Mouse (Mus musculus) embryonic facial prominence, embryonic 10.5 days (tissue): ENCODE data around the gene Gdpgp1. TPM values are rescaled to one million over a fixed set of nuclear protein-coding genes. Genes with fewer than 3 reads are reported as not detected.

Source experiments
- DNase-seq: peaks from one replicate; pipeline ENCODE4 v3.0.0-alpha.2; 2017; ENCODE audit warnings: low spot score
- H3K27ac ChIP-seq: fragments of 300-500 bp; sonication (generic); replicated peaks from 2 replicates; pipeline ENCODE4 v1.5.1; 2016; ENCODE audit warnings: mild to moderate bottlenecking
- H3K27me3 ChIP-seq: fragments of 300-500 bp; sonication (generic); replicated peaks from 2 replicates; pipeline ENCODE4 v1.6.1; 2016; ENCODE audit warnings: low read depth, mild to moderate bottlenecking; ENCODE audit not compliant: poor library complexity, severe bottlenecking
- H3K36me3 ChIP-seq: fragments of 300-500 bp; sonication (generic); replicated peaks from 2 replicates; pipeline ENCODE4 v1.6.1; 2016; ENCODE audit warnings: mild to moderate bottlenecking, moderate library complexity
- H3K4me1 ChIP-seq: fragments of 300-500 bp; sonication (generic); 2 replicates; pipeline ENCODE4 v1.6.1; 2016
- H3K4me3 ChIP-seq: fragments of 300-500 bp; sonication (generic); 2 replicates; pipeline ENCODE4 v1.5.1; 2016; ENCODE audit warnings: mild to moderate bottlenecking, moderate library complexity
- H3K9me3 ChIP-seq: fragments of 300-500 bp; sonication (generic); 2 replicates; pipeline ENCODE4 v1.6.1; 2016; ENCODE audit warnings: mild to moderate bottlenecking
- WGBS: fragments of 180-500 bp; shearing (Covaris S2); methylation state at CpG from one replicate; pipeline ENCODE4 v1.1.7; 2016; 5-methylcytosine and 5-hydroxymethylcytosine counted together
- polyA plus RNA-seq: library from polyadenylated mRNA; unstranded; fragments of >200 nt; fragmentation: Nextera tagmentation; extraction: Ambion mirVana; gene quantifications from 2 replicates; pipeline ENCODE4 v1.2.1, GENCODE M21; 2016

Gene Gdpgp1
- polyA plus RNA-seq, 1 experiment from 2014 or later = 6.6 TPM

GRCm38 (mm10) chr7:80246148-80246721 lies 13.6 kb downstream of the Gdpgp1 start, which contains the start of gene Ttll13:
Gene Ttll13 (plus strand): TSS chr7:80246376.
- Histone ChIP-seq H3K27me3 (no peaks in the 10 kb centered on the region), H3K27ac (peak within 1 kb of the TSS; percentile 86), H3K4me3 (peak within 1 kb of the TSS; percentile 67), H3K36me3 (peaks cover 3% of the 10 kb centered on the region; the same call in 1 of the 2 replicates), H3K4me1 (peaks cover 18% of the 10 kb centered on the region), H3K9me3 (no peaks in the 10 kb centered on the region)
- peak; percentile 98 for DNase-seq
- WGBS = under 1% methylated on average over 48 of the region's 48 CpGs

- no peak for DNase-seq
- Histone ChIP-seq H3K4me1 (peaks cover 18% of the 10 kb centered on the region), H3K36me3 (no peaks in the 10 kb centered on the region), H3K4me3 (peak overlapping the region; percentile 67), H3K9me3 (no peaks in the 10 kb centered on the region), H3K27me3 (no peaks in the 10 kb centered on the region), H3K27ac (no peak overlapping the region)
- 66% methylated on average over 7 of the region's 7 CpGs for WGBS
These were observed 14.2 kb downstream of the Gdpgp1 start for GRCm38 (mm10) chr7:80246859-80247258.

- peaks cover 13% of the 10 kb centered on the region; the same call in 1 of the 2 replicates for H3K27me3 ChIP-seq
- no peak for DNase-seq
- no peak overlapping the region for H3K27ac ChIP-seq
- no peaks in the 10 kb centered on the region for H3K9me3 ChIP-seq
- H3K36me3 ChIP-seq = no peaks in the 10 kb centered on the region
- WGBS = 80% methylated on average over 7 of the region's 7 CpGs
- H3K4me1 ChIP-seq = peaks cover 9% of the 10 kb centered on the region
- no peak overlapping the region for H3K4me3 ChIP-seq
These were observed 19.8 kb downstream of the Gdpgp1 start for GRCm38 (mm10) chr7:80252437-80252836.

GRCm38 (mm10) chr7:80252886-80253285 lies 20.2 kb downstream of the Gdpgp1 start:
- H3K27ac ChIP-seq = no peak overlapping the region
- no peak for DNase-seq
- WGBS = 86% methylated on average over 11 of the region's 11 CpGs

GRCm38 (mm10) chr7:80255981-80256380 lies 23.3 kb downstream of the Gdpgp1 start:
- peaks cover 8% of the 10 kb centered on the region for H3K4me1 ChIP-seq
- H3K9me3 ChIP-seq = no peaks in the 10 kb centered on the region
- H3K27me3 ChIP-seq = peaks cover 35% of the 10 kb centered on the region
- 82% methylated on average over 2 of the region's 2 CpGs for WGBS
- H3K27ac ChIP-seq = no peak overlapping the region
- no peaks in the 10 kb centered on the region for H3K36me3 ChIP-seq
- DNase-seq = no peak
- no peak overlapping the region for H3K4me3 ChIP-seq

More at GRCm38 (mm10) chr7:80252886-80253285, 20.2 kb downstream of the Gdpgp1 start:
- H3K36me3 ChIP-seq = no peaks in the 10 kb centered on the region
- peaks cover 9% of the 10 kb centered on the region for H3K4me1 ChIP-seq
- peaks cover 18% of the 10 kb centered on the region; the same call in 1 of the 2 replicates for H3K27me3 ChIP-seq
- no peak overlapping the region for H3K4me3 ChIP-seq
- H3K9me3 ChIP-seq = no peaks in the 10 kb centered on the region

GRCm38 (mm10) chr7:80257706-80258105 lies 25.0 kb downstream of the Gdpgp1 start:
- H3K36me3 ChIP-seq = no peaks in the 10 kb centered on the region
- H3K4me3 ChIP-seq = no peak overlapping the region
- no peak for DNase-seq
- peaks cover 17% of the 10 kb centered on the region for H3K4me1 ChIP-seq
- H3K27me3 ChIP-seq = peaks cover 35% of the 10 kb centered on the region
- no peaks in the 10 kb centered on the region for H3K9me3 ChIP-seq
- WGBS = 73% methylated on average over 2 of the region's 2 CpGs
- no peak overlapping the region for H3K27ac ChIP-seq

GRCm38 (mm10) chr7:80260625-80261371 lies 28.1 kb downstream of the Gdpgp1 start, which contains the start of gene Ngrn:
Gene Ngrn (plus strand): TSS chr7:80261215.
- peaks cover 28% of the 10 kb centered on the region for H3K36me3 ChIP-seq
- 25% methylated on average over 40 of the region's 40 CpGs for WGBS
- DNase-seq = peak; percentile 88
- peak within 1 kb of the TSS; percentile 89 for H3K27ac ChIP-seq
- H3K4me1 ChIP-seq = peaks cover 17% of the 10 kb centered on the region
- peak within 1 kb of the TSS; percentile 75 for H3K4me3 ChIP-seq
- peaks cover 31% of the 10 kb centered on the region for H3K27me3 ChIP-seq
- no peaks in the 10 kb centered on the region for H3K9me3 ChIP-seq

GRCm38 (mm10) chr7:80261372-80261990 lies 28.8 kb downstream of the Gdpgp1 start:
- Histone ChIP-seq H3K9me3 (no peaks in the 10 kb centered on the region), H3K4me1 (peaks cover 17% of the 10 kb centered on the region), H3K4me3 (peak overlapping the region; percentile 75), H3K27me3 (peaks cover 28% of the 10 kb centered on the region), H3K27ac (peak overlapping the region; percentile 89), H3K36me3 (peaks cover 35% of the 10 kb centered on the region)
- WGBS = under 1% methylated on average over 32 of the region's 32 CpGs
- DNase-seq = peak; percentile 25

GRCm38 (mm10) chr7:80264606-80265005 lies 31.9 kb downstream of the Gdpgp1 start:
- no peaks in the 10 kb centered on the region for H3K9me3 ChIP-seq
- H3K27ac ChIP-seq = no peak overlapping the region
- H3K36me3 ChIP-seq = peaks cover 44% of the 10 kb centered on the region
- H3K4me3 ChIP-seq = no peak overlapping the region
- no peak for DNase-seq
- WGBS = 96% methylated on average over 12 of the region's 12 CpGs
- H3K27me3 ChIP-seq = peaks cover 1% of the 10 kb centered on the region; the same call in 1 of the 2 replicates
- peaks cover 26% of the 10 kb centered on the region for H3K4me1 ChIP-seq

GRCm38 (mm10) chr7:80267764-80268163 lies 35.1 kb downstream of the Gdpgp1 start:
- H3K4me1 ChIP-seq = peaks cover 22% of the 10 kb centered on the region
- no peaks in the 10 kb centered on the region for H3K27me3 ChIP-seq
- no peaks in the 10 kb centered on the region for H3K9me3 ChIP-seq
- H3K27ac ChIP-seq = no peak overlapping the region
- peaks cover 58% of the 10 kb centered on the region for H3K36me3 ChIP-seq
- WGBS = 69% methylated on average over 1 of the region's 1 CpGs
- no peak overlapping the region for H3K4me3 ChIP-seq
- no peak for DNase-seq

- DNase-seq = peak; percentile 93
- H3K36me3 ChIP-seq = peaks cover 60% of the 10 kb centered on the region
- H3K27me3 ChIP-seq = no peaks in the 10 kb centered on the region
- H3K4me1 ChIP-seq = peaks cover 22% of the 10 kb centered on the region
- peak within 1 kb of the TSS; percentile 84 for H3K27ac ChIP-seq
- peak within 1 kb of the TSS; percentile 92 for H3K4me3 ChIP-seq
- peaks cover 5% of the 10 kb centered on the region for H3K9me3 ChIP-seq
- 5% methylated on average over 21 of the region's 21 CpGs for WGBS
These were observed 36.5 kb downstream of the Gdpgp1 start, which contains the start of gene Vps33b for GRCm38 (mm10) chr7:80268897-80269750. Gene Vps33b (plus strand): TSS chr7:80269649.
